Mouse (Mus musculus) brain, embryonic 14.5 days (tissue): ENCODE results near the gene Tectb. TPM values are rescaled to one million over a fixed set of nuclear protein-coding genes. Genes with fewer than 3 reads are reported as not detected.

Experiments
- DNase-seq: peaks from one replicate; pipeline ENCODE4 v3.0.0-alpha.2; 2011; ENCODE audit warnings: low read depth
- CTCF ChIP-seq: fragments of 200-500 bp; IDR thresholded peaks from 2 replicates; pipeline ENCODE4 v1.5.1; 2012; ENCODE audit warnings: inconsistent platforms, mild to moderate bottlenecking, moderate library complexity, borderline replicate concordance; ENCODE audit not compliant: insufficient read depth, insufficient read length; ENCODE audit errors: extremely low read depth
- POLR2A ChIP-seq: fragments of 200-500 bp; IDR thresholded peaks from 2 replicates; pipeline ENCODE4 v1.6.1; 2012; ENCODE audit warnings: mild to moderate bottlenecking, inconsistent platforms, borderline replicate concordance; ENCODE audit not compliant: poor library complexity, insufficient read depth, insufficient read length, severe bottlenecking; ENCODE audit errors: extremely low read depth
- polyA plus RNA-seq: library from polyadenylated mRNA; depleted of rRNA; stranded (reverse); fragments of >200 nt; gene quantifications from 2 replicates; pipeline ENCODE4 v1.2.3, GENCODE M21; 2012; rRNA removed

The Tectb gene
- 0.13 and 0.18 TPM in 2 replicates for polyA plus RNA-seq

DNA sequence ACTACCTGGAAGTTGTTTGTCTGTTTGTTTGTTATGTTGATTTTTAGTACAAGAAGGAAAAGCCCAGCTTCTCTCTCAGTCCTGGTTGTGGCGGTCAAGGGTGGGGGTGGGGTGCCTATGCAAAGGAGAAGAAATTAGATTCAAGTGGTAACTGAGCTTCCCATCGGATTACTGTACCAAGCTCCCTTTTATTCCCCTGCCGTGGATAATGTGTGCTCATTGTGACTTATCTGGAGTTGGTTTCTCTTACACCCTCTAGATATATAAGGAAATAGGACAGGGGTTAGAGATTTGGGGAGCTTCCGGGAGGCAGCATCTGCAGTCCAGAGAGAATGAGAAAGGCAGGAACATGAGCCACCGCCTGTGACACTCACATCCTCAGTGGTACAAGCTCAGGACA, at the start of gene Tectb:
Gene Tectb (plus strand): TSS at position 301 of the 400 bp plus-strand sequence.
- no peak for TF ChIP-seq POLR2A
- no peak for TF ChIP-seq CTCF
- DNase-seq = no peak

DNA sequence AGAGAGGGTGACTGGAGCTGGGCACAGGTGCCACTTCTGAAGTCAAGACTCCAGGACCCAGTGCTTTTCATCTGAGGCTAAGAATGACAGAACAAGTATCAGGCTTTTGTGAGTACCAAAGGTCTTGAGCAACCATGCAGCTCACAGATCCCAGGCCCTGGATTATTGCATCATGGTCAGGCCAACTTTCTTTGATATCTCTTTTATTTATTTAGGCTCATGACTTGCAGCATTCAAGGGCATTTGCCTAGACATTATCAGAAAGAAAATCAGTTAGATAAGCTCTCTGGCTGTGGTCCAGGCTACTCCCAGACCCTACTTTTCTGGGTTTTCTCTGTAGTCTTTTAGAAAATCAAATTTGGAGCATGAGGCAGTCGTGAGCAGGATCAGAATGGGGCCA, 48.8 kb upstream of the Tectb start:
- DNase-seq = no peak
- TF ChIP-seq CTCF (no peak), POLR2A (no peak)

DNA sequence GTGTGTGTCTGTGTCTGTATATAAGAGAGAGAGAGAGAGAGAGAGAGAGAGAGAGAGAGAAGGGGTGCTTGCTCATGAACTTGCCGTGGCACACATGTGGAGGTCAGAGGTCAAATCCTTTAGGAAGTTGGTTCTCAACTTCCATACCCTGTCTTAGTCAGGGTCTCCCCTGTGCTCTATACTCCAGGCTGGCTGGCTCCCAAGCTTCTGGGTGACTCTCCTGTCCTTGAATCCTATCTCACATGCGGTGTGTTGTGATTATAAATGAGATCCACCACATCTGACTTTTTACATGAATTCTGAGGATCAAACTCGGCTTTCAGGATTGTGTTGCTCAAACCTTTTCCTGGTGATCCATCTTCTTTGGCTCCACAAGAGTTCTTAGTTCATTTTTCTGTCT, 48.1 kb upstream of the Tectb start:
- no peak for DNase-seq
- TF ChIP-seq POLR2A = no peak
- no peak for TF ChIP-seq CTCF

DNA sequence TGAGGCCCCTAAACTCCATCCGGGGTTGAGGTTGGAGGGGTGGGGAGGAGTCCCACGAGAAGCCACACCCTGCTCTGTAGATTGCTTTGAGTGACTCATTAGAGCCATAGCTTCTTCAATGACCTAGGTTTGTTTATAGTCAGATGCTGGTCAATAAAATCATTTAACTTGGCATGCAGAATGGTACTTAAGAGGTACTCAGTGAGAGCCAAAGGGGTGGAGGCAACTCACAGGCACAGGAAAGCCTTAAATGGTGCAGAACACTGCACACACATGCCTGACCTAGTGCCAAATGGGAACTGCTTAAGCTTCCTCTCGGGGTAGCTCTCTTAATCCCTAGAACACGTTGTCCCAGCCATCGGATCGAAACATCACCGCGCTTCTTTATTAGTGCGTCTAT, 46.0 kb upstream of the Tectb start:
- TF ChIP-seq CTCF (no peak), POLR2A (no peak)
- DNase-seq = no peak

DNA sequence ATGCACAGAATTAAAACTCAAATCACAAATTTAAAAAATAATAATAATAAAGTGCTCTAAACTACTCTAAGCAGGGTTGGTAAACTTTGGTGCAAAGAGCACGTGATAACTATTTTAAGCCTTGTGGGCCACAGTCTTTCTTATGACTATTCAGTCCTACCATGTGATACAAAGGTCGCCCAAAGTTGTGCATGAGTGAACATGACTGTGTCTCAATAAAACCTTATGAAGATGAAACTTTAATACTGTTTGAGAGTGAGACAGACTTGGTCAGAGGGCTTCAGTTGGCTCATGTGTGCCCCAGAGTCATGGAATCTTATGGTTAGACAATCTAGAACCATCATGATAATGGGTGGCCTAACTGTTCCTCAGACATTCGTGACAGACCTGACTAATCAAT, 44.6 kb upstream of the Tectb start:
- no peak for TF ChIP-seq CTCF
- no peak for TF ChIP-seq POLR2A
- DNase-seq = no peak

DNA sequence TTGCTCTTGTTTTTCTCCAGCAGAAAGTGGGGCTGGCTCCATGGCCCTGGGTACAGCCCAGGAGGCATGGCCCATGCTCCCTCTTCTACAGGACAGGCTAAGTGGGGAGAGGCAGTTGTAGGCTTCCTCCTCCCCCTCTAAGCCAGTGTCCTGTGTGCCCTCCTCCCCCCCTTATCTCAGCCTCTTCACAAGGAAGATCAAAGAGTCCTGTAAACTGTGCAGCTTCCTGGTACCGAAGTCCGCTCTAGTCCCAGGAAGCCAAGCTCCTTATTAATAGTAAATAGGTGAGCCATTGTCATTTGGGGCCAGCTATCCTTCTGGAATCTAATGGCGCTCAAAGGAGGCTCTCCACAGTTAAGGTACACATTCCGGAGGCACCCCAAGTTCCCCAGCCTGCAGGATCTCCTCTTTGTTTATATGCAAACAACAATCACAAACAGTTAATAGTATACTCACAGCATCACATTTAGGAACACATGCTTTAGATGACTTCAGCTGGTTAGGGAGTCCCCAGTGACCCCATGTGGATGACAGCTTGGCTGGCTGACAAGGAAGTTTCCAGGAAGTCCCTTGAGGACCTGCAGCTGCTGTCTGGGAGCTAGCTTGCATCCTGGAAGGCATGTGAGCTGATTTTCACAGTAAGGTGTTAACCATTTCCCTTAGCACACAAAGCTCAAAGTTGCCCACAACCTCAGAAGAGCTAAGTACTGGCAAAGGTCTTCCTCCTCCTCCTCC, 43.7 kb upstream of the Tectb start:
- peak; percentile 37 for DNase-seq
- TF ChIP-seq POLR2A (no peak), CTCF (no peak)

DNA sequence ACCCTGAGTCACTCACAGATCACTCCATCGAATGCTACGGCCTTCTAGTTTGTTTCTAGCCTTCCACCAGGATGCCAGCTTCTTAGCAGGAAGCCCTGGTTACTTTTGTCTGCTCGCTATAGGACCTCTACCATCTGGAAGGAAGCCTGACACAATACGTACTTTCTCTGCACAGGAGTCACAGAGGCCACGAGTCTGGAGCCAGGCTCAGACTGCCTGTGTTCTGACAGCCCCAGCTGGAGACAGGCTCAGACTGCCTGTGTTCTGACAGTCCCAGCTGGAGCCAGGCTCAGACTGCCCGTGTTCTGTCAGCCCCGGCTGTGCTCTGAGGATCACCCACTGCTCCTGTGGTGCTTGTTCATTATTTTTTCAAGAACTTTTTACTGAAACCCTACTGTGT, 42.6 kb upstream of the Tectb start:
- DNase-seq = peak; percentile 49
- TF ChIP-seq POLR2A = no peak
- no peak for TF ChIP-seq CTCF

DNA sequence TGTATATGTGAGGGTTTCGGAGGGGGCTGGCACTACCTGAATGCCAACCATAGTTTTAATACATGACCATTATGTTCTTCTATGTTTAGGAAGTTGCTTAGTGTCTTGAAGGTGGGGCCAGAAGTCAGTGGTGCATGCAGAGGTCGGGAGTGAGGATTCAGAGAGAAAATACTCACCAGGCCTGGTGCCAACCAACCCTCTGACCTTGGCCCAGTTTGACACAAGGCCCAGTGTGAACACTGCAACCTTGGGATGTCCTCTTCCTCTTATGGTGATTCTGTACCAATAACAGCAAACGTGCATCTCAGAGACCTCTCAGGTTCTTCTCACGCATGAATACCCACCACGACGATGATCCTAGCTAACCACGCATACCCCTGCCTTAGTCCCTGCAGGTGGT, 42.0 kb upstream of the Tectb start:
- no peak for DNase-seq
- TF ChIP-seq CTCF (no peak), POLR2A (no peak)

DNA sequence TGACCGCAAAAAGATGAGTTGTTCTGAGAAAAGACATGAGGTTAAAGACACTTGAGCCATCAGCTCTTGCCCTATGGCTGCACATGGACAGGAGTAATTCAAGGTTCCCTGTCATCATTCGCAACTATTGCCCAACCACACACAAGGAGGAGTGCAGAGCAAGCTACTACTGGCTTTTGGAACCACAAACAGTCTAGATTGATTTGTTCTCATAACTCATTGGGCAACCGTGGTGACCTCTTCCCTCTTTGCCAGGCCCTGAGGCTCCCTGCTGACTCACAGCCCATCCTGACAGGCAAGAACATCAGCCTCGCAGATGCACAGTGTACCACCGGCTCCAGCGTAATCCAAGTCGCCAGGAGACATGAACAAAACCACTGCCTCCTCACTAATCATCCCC, 41.2 kb upstream of the Tectb start:
- no peak for TF ChIP-seq CTCF
- no peak for TF ChIP-seq POLR2A
- DNase-seq = no peak

DNA sequence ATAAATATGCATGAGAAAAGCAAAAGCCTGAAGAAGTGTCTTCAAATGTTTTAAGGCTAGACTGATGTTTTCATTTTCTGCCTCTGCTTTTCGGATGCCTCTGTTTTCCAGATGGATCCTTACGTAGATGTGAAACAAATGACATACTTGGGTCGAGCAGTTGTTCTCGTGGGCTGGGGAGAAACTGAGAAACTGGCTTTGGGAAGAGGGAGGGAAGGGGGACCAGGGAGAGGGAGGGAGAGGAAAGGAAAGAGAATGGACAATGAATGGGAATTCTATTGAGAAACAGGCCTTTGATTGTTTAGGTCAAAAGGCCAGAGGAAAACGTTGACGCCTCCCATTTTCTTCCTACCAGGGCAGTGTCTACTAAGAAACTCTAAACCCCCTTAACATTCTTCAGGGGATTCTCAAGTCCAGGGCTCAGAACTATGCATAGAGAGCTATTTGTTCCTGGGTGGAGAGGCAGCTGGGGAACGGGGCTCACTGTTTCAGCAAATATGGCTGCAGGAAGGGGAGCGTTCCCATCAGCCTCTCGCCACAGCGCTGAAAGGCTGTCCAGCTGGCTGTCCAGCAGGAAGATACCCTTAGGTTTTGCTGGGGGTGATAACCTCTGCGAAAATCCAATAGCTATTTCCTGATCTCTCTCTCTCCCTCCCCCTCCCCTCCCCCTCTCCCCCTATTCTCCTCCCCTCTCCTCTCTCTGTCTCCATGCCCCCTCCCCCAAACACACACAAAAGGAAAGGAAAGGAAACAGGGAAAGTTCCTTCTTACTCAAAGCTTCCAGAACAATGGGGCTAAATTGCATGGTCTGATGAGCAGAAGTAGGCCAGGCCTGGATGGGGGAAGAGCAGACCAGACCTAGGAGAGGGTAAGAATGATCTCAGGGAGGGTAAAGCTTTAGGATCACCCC, 36.9 kb upstream of the Tectb start:
- peak; percentile 69 for DNase-seq
- no peak for TF ChIP-seq POLR2A
- no peak for TF ChIP-seq CTCF

DNA sequence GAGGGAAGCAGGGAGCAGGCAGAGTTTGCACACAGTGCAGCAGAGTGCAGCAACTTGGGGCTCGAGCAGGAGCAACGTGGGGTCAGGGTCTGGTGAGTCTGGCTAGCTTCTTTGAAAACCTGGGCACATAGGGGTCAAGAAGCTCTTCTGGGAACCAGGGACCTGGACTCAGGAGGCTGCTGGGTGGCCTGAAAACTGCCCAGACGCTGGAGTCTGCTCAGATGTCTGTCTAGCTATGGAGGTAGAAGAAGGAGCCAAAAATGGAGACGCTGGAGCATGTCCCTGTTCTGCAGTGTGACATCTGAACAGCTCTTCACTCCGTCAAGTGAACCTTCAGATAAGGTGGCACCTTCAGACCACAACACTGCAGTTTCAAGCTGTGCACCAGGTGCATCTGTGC, 35.8 kb upstream of the Tectb start:
- no peak for DNase-seq
- no peak for TF ChIP-seq CTCF
- no peak for TF ChIP-seq POLR2A
